Mouse (Mus musculus) heart, embryonic 16.5 days (tissue): ENCODE measurements around the gene Colq. TPM values are rescaled to one million over a fixed set of nuclear protein-coding genes. Genes with fewer than 3 reads are reported as not detected.

Experiments
- ATAC-seq: fragments of 200-750 bp; cut with Nextera tagmentation; replicated peaks from 2 replicates; pipeline ENCODE4 v1.8.0; 2017; ENCODE audit warnings: moderate number of reproducible peaks; ENCODE audit not compliant: insufficient read depth, low FRiP score; ENCODE audit errors: extremely low read depth
- H3K27ac ChIP-seq: fragments of 300-500 bp; sonication (generic); 2 replicates; pipeline ENCODE4 v1.5.1; 2014; ENCODE audit warnings: mild to moderate bottlenecking, low read length, control low read depth, moderate library complexity
- H3K27me3 ChIP-seq: fragments of 300-500 bp; sonication (generic); 2 replicates; pipeline ENCODE4 v1.6.1; 2014; ENCODE audit warnings: low read length, mixed read lengths; ENCODE audit not compliant: control insufficient read depth, insufficient read depth
- H3K36me3 ChIP-seq: fragments of 300-500 bp; sonication (generic); 2 replicates; pipeline ENCODE4 v1.6.1; 2014; ENCODE audit not compliant: control insufficient read depth, insufficient read depth
- H3K4me1 ChIP-seq: fragments of 300-500 bp; sonication (generic); 2 replicates; pipeline ENCODE4 v1.6.1; 2014; ENCODE audit warnings: low read length, mixed read lengths; ENCODE audit not compliant: control insufficient read depth, insufficient read depth
- H3K4me2 ChIP-seq: fragments of 300-500 bp; sonication (generic); 2 replicates; pipeline ENCODE4 v1.6.1; 2014; ENCODE audit warnings: low read depth, mild to moderate bottlenecking, control low read depth, low read length
- H3K4me3 ChIP-seq: fragments of 300-500 bp; sonication (generic); 2 replicates; pipeline ENCODE4 v1.5.1; 2014; ENCODE audit warnings: mild to moderate bottlenecking, control low read depth, low read length
- H3K9ac ChIP-seq: fragments of 300-500 bp; sonication (generic); 2 replicates; pipeline ENCODE4 v1.6.1; 2014; ENCODE audit warnings: low read length, control low read depth
- H3K9me3 ChIP-seq: fragments of 300-500 bp; sonication (generic); replicated peaks from 2 replicates; pipeline ENCODE4 v1.6.1; 2016; ENCODE audit warnings: low read length; ENCODE audit not compliant: control insufficient read depth
- WGBS: fragments of 180-500 bp; shearing (Covaris S2); extraction: QIAGEN DNeasy Blood & Tissue Kit; methylation state at CpG from one replicate; pipeline ENCODE4 v1.1.7; 2014; 5-methylcytosine and 5-hydroxymethylcytosine counted together
- polyA plus RNA-seq: library from polyadenylated mRNA; unstranded; fragments of >200 nt; fragmentation: Nextera tagmentation; extraction: Ambion mirVana; gene quantifications from 2 replicates; pipeline ENCODE4 v1.2.1, GENCODE M21; 2015

The Colq gene
- polyA plus RNA-seq, 1 experiment from 2014 or later = 18.8 TPM

- H3K27ac ChIP-seq = peak overlapping the region; percentile 93
- H3K4me3 ChIP-seq = peak overlapping the region; percentile 97
- under 1% methylated on average over 8 of the region's 8 CpGs for WGBS
- ATAC-seq = no peak
- H3K4me1 ChIP-seq = peaks cover 32% of the 10 kb centered on the region
- no peaks in the 10 kb centered on the region for H3K9me3 ChIP-seq
- no peaks in the 10 kb centered on the region for H3K27me3 ChIP-seq
- H3K9ac ChIP-seq = peak overlapping the region; percentile 95
- peak overlapping the region; percentile 69 for H3K4me2 ChIP-seq
- peaks cover 17% of the 10 kb centered on the region for H3K36me3 ChIP-seq
These were observed 95.6 kb downstream of the Colq start for GRCm38 (mm10) chr14:31495538-31495937.

GRCm38 (mm10) chr14:31494975-31495455 lies 96.1 kb downstream of the Colq start, which contains the start of gene Mettl6:
Gene Mettl6, minus strand, starts transcription at chr14:31495040.
- 0% methylated on average over 49 of the region's 49 CpGs for WGBS
- Histone ChIP-seq H3K9ac (peak within 1 kb of the TSS; percentile 95), H3K9me3 (no peaks in the 10 kb centered on the region), H3K27me3 (no peaks in the 10 kb centered on the region), H3K4me1 (peaks cover 32% of the 10 kb centered on the region), H3K36me3 (peaks cover 15% of the 10 kb centered on the region), H3K27ac (peak within 1 kb of the TSS; percentile 93), H3K4me2 (peak within 1 kb of the TSS; percentile 69), H3K4me3 (peak within 1 kb of the TSS; percentile 97)
- ATAC-seq = peak; percentile 94

- no peaks in the 10 kb centered on the region for H3K9me3 ChIP-seq
- H3K9ac ChIP-seq = peak within 1 kb of the TSS; percentile 95
- H3K4me1 ChIP-seq = peaks cover 32% of the 10 kb centered on the region
- H3K4me3 ChIP-seq = peak within 1 kb of the TSS; percentile 97
- peak; percentile 35; the same call in 1 of the 2 replicates for ATAC-seq
- H3K27ac ChIP-seq = peak within 1 kb of the TSS; percentile 93
- H3K36me3 ChIP-seq = peaks cover 13% of the 10 kb centered on the region
- under 1% methylated on average over 37 of the region's 37 CpGs for WGBS
- no peaks in the 10 kb centered on the region for H3K27me3 ChIP-seq
- peak within 1 kb of the TSS; percentile 69 for H3K4me2 ChIP-seq
These were observed 96.7 kb downstream of the Colq start, which contains the start of gene Eaf1 for GRCm38 (mm10) chr14:31494349-31494974. Gene Eaf1, plus strand, starts transcription at chr14:31494399.

- 29% methylated on average over 9 of the region's 9 CpGs for WGBS
- Histone ChIP-seq H3K4me3 (peak overlapping the region; percentile 97), H3K27ac (no peak overlapping the region), H3K36me3 (peaks cover 13% of the 10 kb centered on the region), H3K9me3 (no peaks in the 10 kb centered on the region), H3K27me3 (no peaks in the 10 kb centered on the region), H3K9ac (peak overlapping the region; percentile 95), H3K4me2 (peak overlapping the region; percentile 69), H3K4me1 (peaks cover 32% of the 10 kb centered on the region)
- no peak for ATAC-seq
These were observed 97.2 kb downstream of the Colq start for GRCm38 (mm10) chr14:31493901-31494300.

GRCm38 (mm10) chr14:31488055-31488454 lies 103.1 kb downstream of the Colq start:
- Histone ChIP-seq H3K4me1 (peaks cover 3% of the 10 kb centered on the region; the same call in 1 of the 2 replicates), H3K36me3 (peaks cover 43% of the 10 kb centered on the region), H3K27ac (no peak overlapping the region), H3K9me3 (no peaks in the 10 kb centered on the region), H3K4me2 (no peak overlapping the region), H3K4me3 (no peak overlapping the region), H3K9ac (no peak overlapping the region), H3K27me3 (no peaks in the 10 kb centered on the region)
- ATAC-seq = no peak
- 90% methylated on average over 6 of the region's 6 CpGs for WGBS

GRCm38 (mm10) chr14:31486465-31486864 lies 104.7 kb downstream of the Colq start:
- Histone ChIP-seq H3K27me3 (no peaks in the 10 kb centered on the region), H3K9me3 (no peaks in the 10 kb centered on the region), H3K9ac (no peak overlapping the region), H3K27ac (no peak overlapping the region), H3K36me3 (peaks cover 52% of the 10 kb centered on the region), H3K4me2 (no peak overlapping the region), H3K4me1 (no peaks in the 10 kb centered on the region), H3K4me3 (no peak overlapping the region)
- 77% methylated on average over 4 of the region's 4 CpGs for WGBS
- no peak for ATAC-seq

- Histone ChIP-seq H3K4me2 (no peak overlapping the region), H3K27ac (no peak overlapping the region), H3K9me3 (no peaks in the 10 kb centered on the region), H3K36me3 (peaks cover 63% of the 10 kb centered on the region), H3K4me1 (no peaks in the 10 kb centered on the region), H3K4me3 (no peak overlapping the region), H3K9ac (no peak overlapping the region), H3K27me3 (no peaks in the 10 kb centered on the region)
- ATAC-seq = no peak
- 84% methylated on average over 5 of the region's 5 CpGs for WGBS
These were observed 108.7 kb downstream of the Colq start for GRCm38 (mm10) chr14:31482417-31482816.

- Histone ChIP-seq H3K4me3 (no peak overlapping the region), H3K4me2 (no peak overlapping the region), H3K27ac (no peak overlapping the region), H3K4me1 (no peaks in the 10 kb centered on the region), H3K9ac (no peak overlapping the region), H3K27me3 (no peaks in the 10 kb centered on the region), H3K9me3 (no peaks in the 10 kb centered on the region; the same call in 1 of the 2 replicates), H3K36me3 (0 out of 2 replicates have a peak, but pooled peaks cover 3% of the 10 kb centered on the region)
- WGBS = 77% methylated on average over 2 of the region's 2 CpGs
- ATAC-seq = no peak
These were observed 117.8 kb downstream of the Colq start for GRCm38 (mm10) chr14:31473297-31473696.
